Mouse (Mus musculus) neutrophil, adult 65 days (primary cell): ENCODE measurements around the gene Stambpl1. TPM values are rescaled to one million over a fixed set of nuclear protein-coding genes. Genes with fewer than 3 reads are reported as not detected.

Experiments used
- total RNA-seq: library from RNA; stranded (reverse); gene quantifications from 2 replicates; pipeline ENCODE4 v1.2.4, GENCODE M21; 2023

Stambpl1 gene
- 20.0 and 20.9 TPM in 2 replicates for total RNA-seq

DNA sequence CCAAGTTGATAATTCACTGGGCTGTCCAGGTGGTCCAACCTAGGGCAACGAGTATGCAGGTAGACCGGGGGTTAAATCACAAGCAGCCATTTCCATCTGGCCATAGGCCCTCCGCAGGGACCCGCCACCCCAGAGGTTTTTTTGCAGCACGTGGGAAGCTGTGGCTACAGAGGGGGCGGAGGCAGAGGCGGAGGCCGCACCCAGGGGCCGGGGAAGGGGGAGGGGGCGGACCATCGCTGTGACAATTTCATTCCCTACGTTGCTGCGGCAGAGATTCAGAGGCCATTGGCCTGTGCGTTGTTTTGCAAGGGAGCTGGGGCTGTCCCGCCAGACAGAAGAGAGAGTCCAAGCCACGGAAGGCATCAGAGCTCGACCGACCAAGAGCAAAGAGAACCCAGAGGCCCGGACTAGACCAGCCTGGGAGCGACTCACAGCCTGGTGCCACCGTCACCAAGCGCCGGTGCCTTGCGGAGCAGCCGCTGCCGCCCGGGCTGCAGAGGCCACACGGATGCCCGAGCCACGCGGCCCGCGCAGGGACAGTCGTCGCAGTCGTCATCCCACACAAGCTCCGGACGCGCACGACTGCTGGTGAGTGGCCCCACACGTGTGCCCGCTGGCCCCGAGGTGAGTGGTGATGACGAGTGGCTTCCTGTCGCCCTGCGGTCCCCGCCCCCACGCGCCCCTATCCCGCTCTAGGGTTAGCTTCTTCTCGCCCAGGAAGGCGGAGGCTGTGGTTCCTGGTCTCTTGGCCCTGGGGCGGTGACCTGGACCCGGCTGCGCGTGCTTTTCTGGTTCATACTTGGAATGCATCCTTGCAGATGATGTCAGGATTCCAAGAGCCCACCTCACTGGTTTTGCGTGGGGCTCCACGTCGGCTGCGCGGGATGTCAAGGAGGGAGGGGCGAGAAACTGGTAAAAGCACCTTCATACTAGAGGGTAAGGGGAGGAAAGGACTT, at the start of gene Stambpl1:
Gene Stambpl1, plus strand, starts transcription at position 222 of the 956 bp plus-strand sequence.

DNA sequence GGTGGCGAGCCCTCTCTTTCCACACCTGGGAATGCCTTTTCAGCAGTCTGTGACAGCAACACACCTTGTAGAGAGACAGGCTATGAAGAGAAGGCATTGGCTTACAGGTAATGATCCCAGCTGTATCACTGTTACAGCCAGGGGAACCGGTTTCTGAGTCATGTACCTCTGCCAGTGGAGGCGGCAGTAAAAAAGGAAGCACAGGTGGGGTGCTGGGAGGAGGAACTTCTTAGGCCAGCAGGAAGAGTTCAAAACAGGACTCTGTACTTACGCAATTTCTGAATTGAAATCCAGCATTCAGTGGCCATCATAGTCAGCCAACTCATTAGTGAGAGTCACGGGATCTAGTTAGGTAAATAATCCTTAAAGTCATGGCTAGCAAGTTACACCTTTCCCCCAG, 26.1 kb upstream of the Stambpl1 start, which contains the start of gene Ankrd22:
Gene Ankrd22, minus strand, starts transcription at position 163 of the 400 bp plus-strand sequence.

DNA sequence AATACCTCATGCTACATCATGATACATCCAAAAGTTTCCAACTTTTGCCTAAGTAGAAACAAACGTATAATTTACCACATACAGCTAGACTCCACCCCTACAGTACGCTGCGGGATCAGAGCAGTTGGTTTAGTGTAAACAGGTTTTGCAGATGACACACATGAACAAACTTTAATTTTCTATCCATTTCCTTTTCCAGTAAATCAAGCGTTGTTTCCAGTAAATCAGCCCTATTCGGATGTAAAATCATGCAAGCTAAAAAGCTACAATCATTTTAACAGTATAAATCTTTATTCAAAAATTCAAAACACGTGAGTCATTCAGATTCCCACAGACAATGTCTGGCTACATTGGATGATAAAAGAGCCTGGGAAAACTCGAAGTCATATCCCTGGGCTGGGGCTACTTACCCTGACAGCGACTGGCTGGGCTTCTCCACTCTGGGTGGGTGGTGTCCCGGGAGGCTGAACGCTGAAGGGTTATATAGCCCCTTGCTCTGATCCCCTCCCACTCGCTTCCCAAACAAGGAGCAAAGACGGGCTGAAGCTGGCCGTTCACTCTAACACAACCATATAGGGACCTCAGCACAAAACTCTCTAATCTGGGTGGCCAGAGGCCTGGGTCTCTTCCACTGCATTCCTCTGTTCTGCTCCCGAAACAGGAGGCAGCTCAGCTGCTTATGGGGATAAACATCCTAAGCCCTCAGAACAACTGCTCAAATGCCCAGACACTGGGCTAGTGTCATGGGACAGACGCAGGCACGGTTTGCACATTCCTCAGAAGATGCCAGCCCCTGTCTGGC, 63.1 kb downstream of the Stambpl1 start, which contains the start of gene Acta2:
Gene Acta2, minus strand, starts transcription at position 711 of the 802 bp plus-strand sequence.

Other genes starting within 250 kb of the Stambpl1 start
- not detected in 2 replicates for gene Lipf, start 231.0 kb upstream of the Stambpl1 start, total RNA-seq
- not detected in 2 replicates for gene Lipk, start 183.9 kb upstream of the Stambpl1 start, total RNA-seq
- not detected in 2 replicates for gene Lipn, start 124.9 kb upstream of the Stambpl1 start, total RNA-seq
- not detected in 2 replicates for gene Lipm, start 91.3 kb upstream of the Stambpl1 start, total RNA-seq
- gene Ankrd22, start 26.2 kb upstream of the Stambpl1 start, total RNA-seq, result 57.6 and 61.7 TPM in 2 replicates
- gene Acta2, start 63.4 kb downstream of the Stambpl1 start, total RNA-seq, result 25.7 and 30.4 TPM in 2 replicates
- 37.3 and 42.3 TPM in 2 replicates for gene Fas, start 98.4 kb downstream of the Stambpl1 start, total RNA-seq